Mouse (Mus musculus) myocyte (in vitro differentiated cells): ENCODE measurements at regions not wholly inside any gene's neighbourhood (a gene's known extent, or its start where the extent isn't known, plus 50 kb on each side); places are given as distances from the start of the nearest gene placed in this dataset.

Experiments
- E2F4 ChIP-seq: IDR thresholded peaks from one replicate; pipeline ENCODE4 v1.6.1; 2011; ENCODE audit warnings: mild to moderate bottlenecking, control low read depth, moderate library complexity; ENCODE audit not compliant: insufficient read depth
- MAX ChIP-seq: IDR thresholded peaks from one replicate; pipeline ENCODE4 v1.6.1; 2011; ENCODE audit warnings: low read depth, mild to moderate bottlenecking, control low read depth
- POLR2AphosphoS2 ChIP-seq: IDR thresholded peaks from one replicate; pipeline ENCODE4 v1.6.1; 2011; ENCODE audit warnings: low read depth, control low read depth; ENCODE audit not compliant: insufficient read length
- SRF ChIP-seq: IDR thresholded peaks from one replicate; pipeline ENCODE4 v1.6.1; 2011; ENCODE audit warnings: low read depth; ENCODE audit not compliant: control insufficient read depth, insufficient read length

- no peak for TF ChIP-seq MAX
- no peak for TF ChIP-seq POLR2AphosphoS2
- TF ChIP-seq E2F4, result no peak
- no peak for TF ChIP-seq SRF
Observed at GRCm38 (mm10) chr2:170282463-170282862, 134.6 kb upstream of the Zfp217 start.
